Mouse (Mus musculus) intestine, embryonic 16.5 days (tissue): ENCODE results near the gene Plekha8. TPM values are rescaled to one million over a fixed set of nuclear protein-coding genes. Genes with fewer than 3 reads are reported as not detected.

Experiments
- ATAC-seq: fragments of 200-750 bp; cut with Nextera tagmentation; 2 replicates; pipeline ENCODE4 v1.8.0; 2017; ENCODE audit warnings: moderate TSS enrichment, moderate library complexity
- H3K27ac ChIP-seq: fragments of 300-500 bp; sonication (generic); 2 replicates; pipeline ENCODE4 v1.5.1; 2014; ENCODE audit warnings: mild to moderate bottlenecking, low read length
- H3K27me3 ChIP-seq: fragments of 300-500 bp; sonication (generic); replicated peaks from 2 replicates; pipeline ENCODE4 v1.6.1; 2014; ENCODE audit warnings: low read length, control low read depth, mixed read lengths; ENCODE audit not compliant: control insufficient read depth, insufficient read depth
- H3K36me3 ChIP-seq: fragments of 300-500 bp; sonication (generic); 2 replicates; pipeline ENCODE4 v1.6.1; 2014; ENCODE audit warnings: low read length, control low read depth; ENCODE audit not compliant: control insufficient read depth, insufficient read depth
- H3K4me1 ChIP-seq: fragments of 300-500 bp; sonication (generic); 2 replicates; pipeline ENCODE4 v1.6.1; 2014; ENCODE audit warnings: low read length, control low read depth, mixed read lengths; ENCODE audit not compliant: control insufficient read depth, insufficient read depth
- H3K4me2 ChIP-seq: fragments of 300-500 bp; sonication (generic); 2 replicates; pipeline ENCODE4 v1.6.1; 2014; ENCODE audit warnings: low read depth, low read length, control low read depth
- H3K4me3 ChIP-seq: fragments of 300-500 bp; sonication (generic); 2 replicates; pipeline ENCODE4 v1.5.1; 2014; ENCODE audit warnings: mild to moderate bottlenecking, low read length
- H3K9ac ChIP-seq: fragments of 300-500 bp; sonication (generic); 2 replicates; pipeline ENCODE4 v1.6.1; 2014; ENCODE audit warnings: low read depth, low read length
- H3K9me3 ChIP-seq: fragments of 300-500 bp; sonication (generic); 2 replicates; pipeline ENCODE4 v1.6.1; 2016; ENCODE audit warnings: low read length, control low read depth; ENCODE audit not compliant: control insufficient read depth
- WGBS: fragments of 180-500 bp; shearing (Covaris S2); extraction: QIAGEN DNeasy Blood & Tissue Kit; methylation state at CpG from one replicate; pipeline ENCODE4 v1.1.7; 2014; 5-methylcytosine and 5-hydroxymethylcytosine counted together
- polyA plus RNA-seq: library from polyadenylated mRNA; unstranded; fragments of >200 nt; fragmentation: Nextera tagmentation; extraction: Ambion mirVana; gene quantifications from 2 replicates; pipeline ENCODE4 v1.2.1, GENCODE M21; 2015

Gene Plekha8
- polyA plus RNA-seq, 1 experiment from 2014 or later, result 6.1 TPM

DNA sequence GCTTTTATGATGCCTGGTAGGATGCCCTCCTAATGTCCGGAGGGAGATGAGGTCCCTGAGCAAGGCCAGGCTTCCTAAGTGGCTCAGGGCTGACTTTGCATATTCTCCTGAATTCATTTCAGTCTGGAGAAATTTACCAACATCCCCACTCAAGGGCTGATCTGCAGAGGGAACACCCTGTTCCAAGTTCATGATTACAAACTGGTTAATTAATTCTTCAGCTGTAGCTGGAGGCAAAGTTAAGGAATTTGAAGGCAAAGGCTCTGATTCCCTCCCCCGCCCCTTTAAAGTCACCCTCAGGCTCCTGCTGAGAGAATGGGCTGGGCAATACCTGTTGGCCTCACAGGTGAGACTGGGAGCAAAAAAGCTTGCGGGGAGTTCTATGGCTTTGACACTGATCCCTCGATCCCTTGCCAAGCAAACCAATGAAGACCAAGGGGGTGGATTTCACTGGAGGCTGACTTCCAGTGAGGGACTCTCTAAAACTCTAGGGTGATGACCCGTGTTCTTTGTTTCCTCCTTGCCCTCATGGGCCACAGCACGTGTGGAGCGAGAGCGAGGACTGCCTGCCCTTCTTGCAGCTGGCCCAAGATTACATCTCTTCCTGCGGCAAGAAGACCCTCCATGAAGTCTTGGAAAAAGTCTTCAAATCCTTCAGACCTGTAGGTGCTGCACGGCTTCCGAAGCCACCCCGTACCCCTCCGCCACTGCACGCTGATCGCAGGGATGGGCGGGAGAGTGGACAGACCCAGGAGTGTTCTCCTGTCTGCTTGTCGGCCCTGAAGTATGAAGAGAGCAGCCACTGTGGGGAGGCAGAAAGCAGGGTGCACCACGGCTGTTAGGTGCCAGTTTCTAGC, 93.8 kb downstream of the Plekha8 start:
- no peaks in the 10 kb centered on the region for H3K9me3 ChIP-seq
- H3K9ac ChIP-seq, result no peak overlapping the region
- no peak overlapping the region for H3K27ac ChIP-seq
- no peak overlapping the region for H3K4me2 ChIP-seq
- no peaks in the 10 kb centered on the region for H3K4me1 ChIP-seq
- no peaks in the 10 kb centered on the region for H3K36me3 ChIP-seq
- no peak overlapping the region for H3K4me3 ChIP-seq
- WGBS, result 80% methylated on average over 18 of the region's 18 CpGs
- no peak for ATAC-seq
- H3K27me3 ChIP-seq, result no peaks in the 10 kb centered on the region

DNA sequence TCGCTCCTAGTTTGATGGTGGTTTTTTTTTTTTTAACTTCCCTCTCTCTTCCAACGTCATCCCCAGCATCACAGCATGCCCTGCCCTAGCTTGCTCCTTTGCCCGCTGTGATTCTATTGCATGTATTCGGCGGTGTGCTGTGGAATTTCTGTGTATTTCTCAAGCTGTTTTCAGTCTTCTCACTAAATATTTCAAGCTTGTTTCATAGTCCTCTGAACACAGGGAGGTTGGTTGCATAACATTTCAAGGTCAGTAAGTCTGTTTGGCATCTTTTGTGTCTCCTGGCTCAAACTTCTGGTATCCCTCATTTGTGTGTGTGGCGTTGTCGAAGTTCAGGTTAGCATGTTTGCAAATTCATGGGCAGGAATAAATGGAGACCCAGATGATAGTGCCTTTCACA, 94.8 kb downstream of the Plekha8 start:
- Histone ChIP-seq H3K27me3 (no peaks in the 10 kb centered on the region), H3K9ac (no peak overlapping the region), H3K36me3 (no peaks in the 10 kb centered on the region), H3K4me3 (no peak overlapping the region), H3K4me2 (no peak overlapping the region), H3K9me3 (no peaks in the 10 kb centered on the region), H3K27ac (no peak overlapping the region), H3K4me1 (no peaks in the 10 kb centered on the region)
- ATAC-seq, result no peak
- WGBS, result 86% methylated on average over 7 of the region's 7 CpGs

DNA sequence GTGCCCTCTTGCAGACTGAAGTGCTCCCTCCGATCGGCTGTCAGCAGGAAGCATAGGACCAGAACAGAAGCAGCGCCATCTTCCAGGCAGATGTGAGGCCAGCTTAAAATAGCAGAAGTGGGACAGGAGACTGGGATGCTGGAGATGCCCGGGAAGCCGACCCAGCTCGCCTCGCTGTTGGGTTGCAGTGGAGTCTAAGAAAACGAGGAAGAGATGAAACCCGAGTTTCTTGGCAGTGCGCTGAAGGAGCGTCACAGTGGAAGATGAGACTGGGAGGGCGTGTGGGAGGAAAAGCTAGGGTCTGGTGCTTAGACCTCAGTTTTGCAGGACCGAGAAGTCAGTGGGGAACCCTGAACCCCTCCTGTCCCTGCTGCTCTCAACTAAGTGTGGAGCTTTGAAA, 95.9 kb downstream of the Plekha8 start:
- no peak overlapping the region for H3K9ac ChIP-seq
- H3K27ac ChIP-seq, result no peak overlapping the region
- H3K4me1 ChIP-seq, result no peaks in the 10 kb centered on the region
- H3K27me3 ChIP-seq, result no peaks in the 10 kb centered on the region
- 84% methylated on average over 13 of the region's 13 CpGs for WGBS
- H3K36me3 ChIP-seq, result no peaks in the 10 kb centered on the region
- H3K9me3 ChIP-seq, result no peaks in the 10 kb centered on the region
- no peak overlapping the region for H3K4me2 ChIP-seq
- no peak for ATAC-seq
- H3K4me3 ChIP-seq, result no peak overlapping the region

DNA sequence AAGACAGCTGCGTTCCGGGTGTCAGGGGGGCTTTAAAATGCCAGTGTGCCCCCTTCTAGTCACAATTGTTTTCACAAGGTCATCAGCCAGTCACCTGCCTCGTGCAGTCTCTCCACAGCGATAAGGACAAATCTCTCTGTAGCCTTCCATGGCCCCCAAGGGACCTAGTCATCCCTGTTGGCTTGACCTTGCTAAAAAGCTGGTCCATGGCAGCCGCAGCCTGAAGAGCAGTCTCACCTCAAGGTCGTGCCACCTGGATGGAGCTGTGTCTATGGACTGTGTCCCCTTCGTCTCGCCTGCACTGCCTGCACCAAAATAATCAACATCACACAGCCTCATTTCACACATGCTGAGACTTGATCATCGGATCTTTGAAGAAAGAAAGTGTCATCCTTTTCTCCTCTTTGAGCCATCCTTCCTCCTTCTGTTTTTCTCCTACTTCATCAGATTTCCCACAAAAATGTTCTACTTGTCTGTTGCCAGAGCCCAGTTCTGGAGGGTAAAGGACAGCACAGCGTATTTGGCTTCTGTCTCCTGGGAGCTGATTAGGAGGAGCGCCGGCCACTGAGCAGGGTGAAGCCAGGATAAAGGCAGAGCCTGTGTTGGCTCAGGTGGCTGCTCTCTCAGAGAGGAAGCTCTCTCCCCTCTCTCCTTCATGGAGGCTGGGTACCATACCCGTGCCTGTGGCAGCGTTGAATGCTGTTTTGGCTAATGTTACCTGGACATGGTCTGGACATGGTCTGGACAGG, 96.6 kb downstream of the Plekha8 start:
- Histone ChIP-seq H3K4me2 (no peak overlapping the region), H3K9ac (no peak overlapping the region), H3K4me1 (no peaks in the 10 kb centered on the region), H3K27ac (no peak overlapping the region), H3K9me3 (no peaks in the 10 kb centered on the region), H3K4me3 (no peak overlapping the region), H3K36me3 (no peaks in the 10 kb centered on the region), H3K27me3 (no peaks in the 10 kb centered on the region)
- WGBS, result 75% methylated on average over 14 of the region's 14 CpGs
- ATAC-seq, result no peak

DNA sequence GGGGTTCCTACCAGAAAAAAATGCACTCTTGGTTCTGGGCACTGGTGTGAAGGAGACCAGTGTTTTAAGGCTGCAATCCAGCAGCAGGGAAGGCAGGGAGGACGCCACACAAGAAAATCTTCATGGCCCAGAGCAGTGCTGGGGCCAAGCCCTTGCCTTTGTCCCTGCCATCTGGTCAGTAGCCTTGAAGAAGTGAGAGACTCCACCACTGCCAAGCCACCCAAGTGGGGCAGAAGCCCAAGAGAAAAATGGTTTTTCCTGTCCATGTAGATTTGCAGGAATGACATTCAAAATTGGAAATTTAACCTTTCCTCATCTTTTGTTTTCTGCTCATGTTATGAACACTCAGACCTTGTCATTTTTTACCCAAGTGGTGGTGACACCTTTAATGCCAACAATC, 97.3 kb downstream of the Plekha8 start:
- ATAC-seq, result no peak
- no peaks in the 10 kb centered on the region for H3K27me3 ChIP-seq
- H3K4me1 ChIP-seq, result no peaks in the 10 kb centered on the region
- H3K27ac ChIP-seq, result no peak overlapping the region
- H3K9me3 ChIP-seq, result no peaks in the 10 kb centered on the region
- no peak overlapping the region for H3K4me3 ChIP-seq
- H3K4me2 ChIP-seq, result no peak overlapping the region
- no peak overlapping the region for H3K9ac ChIP-seq
- H3K36me3 ChIP-seq, result no peaks in the 10 kb centered on the region
- 76% methylated on average over 1 of the region's 1 CpGs for WGBS

DNA sequence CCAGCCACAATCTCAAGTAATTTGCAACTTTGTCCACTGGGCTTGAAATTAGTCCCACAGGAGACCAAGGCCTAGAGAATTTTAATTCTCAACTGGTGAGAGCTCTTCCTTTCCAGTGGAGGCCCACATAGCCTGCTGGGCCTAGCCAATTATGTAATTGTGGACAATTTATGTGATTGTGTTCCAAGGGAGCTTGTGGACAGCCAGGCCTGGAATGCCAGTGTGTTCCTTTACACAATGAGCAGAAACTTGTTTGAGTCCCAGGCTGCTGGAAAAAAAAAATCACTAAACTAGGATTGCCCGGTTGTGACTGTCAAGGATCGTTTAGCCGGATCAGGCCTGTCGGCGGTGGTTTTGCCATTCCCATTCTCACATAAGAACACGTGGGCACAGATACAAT, 98.4 kb downstream of the Plekha8 start:
- Histone ChIP-seq H3K36me3 (no peaks in the 10 kb centered on the region), H3K27me3 (no peaks in the 10 kb centered on the region), H3K4me1 (no peaks in the 10 kb centered on the region), H3K27ac (no peak overlapping the region), H3K9me3 (no peaks in the 10 kb centered on the region), H3K4me3 (no peak overlapping the region), H3K4me2 (no peak overlapping the region), H3K9ac (no peak overlapping the region)
- ATAC-seq, result no peak
- WGBS, result 92% methylated on average over 6 of the region's 6 CpGs

Other genes starting within 250 kb of the Plekha8 start
- gene Wipf3, start 165.5 kb upstream of the Plekha8 start, polyA plus RNA-seq, result 1.7 and 1.8 TPM in 2 replicates
- gene Scrn1, start 28.6 kb upstream of the Plekha8 start, polyA plus RNA-seq, result 4.7 and 6.6 TPM in 2 replicates
- gene Fkbp14, start 2.2 kb downstream of the Plekha8 start, polyA plus RNA-seq, result 19.4 and 19.7 TPM in 2 replicates
- 6.1 and 6.4 TPM in 2 replicates for gene Mturn, start 86.5 kb downstream of the Plekha8 start, polyA plus RNA-seq
- gene Znrf2, start 221.8 kb downstream of the Plekha8 start, polyA plus RNA-seq, result 5.0 and 5.5 TPM in 2 replicates